Mouse (Mus musculus): ENCODE results near the gene Rell1.

The Rell1 gene

GRCm38 (mm10) chr5:63968443-63969415, at the start of gene Rell1:
TSS of gene Rell1 (minus strand) at chr5:63968897.
- DNase-seq, result peak; percentile 93

DNA sequence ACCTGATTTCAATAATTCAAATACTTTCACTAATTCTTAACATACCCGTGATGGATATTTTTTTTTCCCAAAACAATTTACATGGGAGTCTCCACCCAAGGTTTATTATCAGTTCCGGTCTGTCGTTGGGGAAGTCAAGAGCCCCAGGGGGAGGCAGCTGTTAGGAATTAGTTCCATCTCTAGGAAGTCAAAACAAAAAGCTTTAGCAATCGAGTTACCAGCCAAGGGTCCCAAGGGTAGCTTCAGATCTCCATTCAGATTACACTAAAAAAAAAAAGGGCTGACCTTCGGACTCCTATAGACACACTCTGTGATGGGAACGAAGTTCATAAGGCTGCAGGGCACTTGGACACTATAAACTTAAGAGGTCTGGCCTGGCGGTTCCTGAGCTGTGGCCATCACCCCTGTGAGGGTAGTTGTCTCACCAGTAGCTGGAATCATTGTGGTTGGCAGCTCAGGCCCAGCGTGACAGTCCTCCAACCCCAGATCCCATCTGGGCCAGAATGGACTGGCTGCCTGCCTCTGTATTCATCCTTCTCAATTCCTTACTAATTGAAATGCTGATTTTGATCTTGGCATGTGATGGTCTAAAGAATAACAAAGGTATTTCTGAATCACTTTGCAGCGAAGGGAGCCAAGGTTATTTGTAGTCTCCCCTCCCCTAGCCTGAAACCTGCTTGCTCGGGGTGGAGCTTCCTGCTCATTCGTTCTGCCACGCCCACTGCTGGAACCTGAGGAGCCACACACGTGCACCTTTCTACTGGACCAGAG, 44.1 kb upstream of the Rell1 start:
- no peak for DNase-seq

GRCm38 (mm10) chr5:64006548-64006947, 37.9 kb upstream of the Rell1 start:
- DNase-seq, result no peak

- DNase-seq, result no peak
Measured at GRCm38 (mm10) chr5:64003302-64003701, 34.6 kb upstream of the Rell1 start.

DNA sequence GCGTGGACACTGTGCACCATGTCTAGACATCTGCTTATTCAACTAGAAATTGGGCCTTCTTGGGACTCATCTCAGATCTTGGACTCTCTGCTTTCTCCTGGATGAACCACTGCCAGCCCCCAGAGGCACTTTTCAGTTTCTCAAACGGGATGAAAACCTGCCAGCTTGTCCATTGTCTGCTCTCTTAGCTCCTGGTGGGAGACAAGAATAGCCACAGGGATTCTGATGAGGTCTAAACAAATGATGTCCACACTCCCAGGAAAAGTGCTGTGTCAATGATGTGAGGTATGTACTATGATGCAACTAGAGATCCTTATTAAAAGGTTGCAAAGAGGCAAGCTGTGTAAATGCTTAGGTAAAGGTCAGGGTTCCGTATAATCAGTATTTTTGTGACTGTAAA, 25.2 kb upstream of the Rell1 start:
- no peak for DNase-seq

GRCm38 (mm10) chr5:63990675-63991074, 22.0 kb upstream of the Rell1 start:
- DNase-seq, result no peak

- DNase-seq, result no peak
Measured at GRCm38 (mm10) chr5:63986337-63986736, 17.6 kb upstream of the Rell1 start.

DNA sequence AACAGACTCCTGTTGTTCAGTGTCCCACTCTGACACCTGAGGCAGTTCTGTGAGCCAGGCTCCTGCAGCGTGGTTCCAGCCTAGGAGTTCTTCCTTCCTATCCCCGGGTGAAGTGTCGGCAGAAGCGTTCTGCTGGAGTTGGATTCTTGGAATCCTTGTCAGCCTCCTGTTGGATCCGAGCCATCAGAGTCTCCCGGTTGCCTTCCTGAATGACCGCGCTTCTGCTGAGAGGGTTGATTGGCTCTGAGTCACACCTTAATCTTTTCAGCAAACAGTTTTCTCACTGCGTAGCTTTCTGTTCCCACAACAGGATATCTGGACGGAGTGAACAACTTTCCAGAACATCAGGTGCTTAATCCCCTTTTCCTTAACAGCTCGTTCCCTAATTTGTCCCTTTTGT, 13.6 kb upstream of the Rell1 start:
- DNase-seq, result no peak

DNA sequence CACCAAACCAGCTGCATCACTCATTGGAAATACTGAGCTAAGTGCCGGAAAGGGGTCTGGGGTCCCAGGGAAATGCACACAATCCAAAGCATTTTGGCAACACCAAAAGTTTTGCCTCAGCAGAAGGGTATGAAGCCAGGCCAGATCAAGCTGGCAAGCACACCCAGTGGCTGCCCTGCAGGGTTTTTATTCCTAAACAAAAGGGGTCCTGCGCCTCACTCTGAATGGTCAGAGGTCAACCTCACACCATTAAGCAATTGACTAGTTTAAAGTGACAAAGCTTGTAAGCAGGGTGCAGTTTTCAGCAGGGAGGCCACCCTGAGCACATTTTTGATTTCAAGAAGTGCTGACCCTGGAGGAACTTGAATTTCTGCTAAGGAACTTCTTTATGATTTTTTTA, 2.3 kb upstream of the Rell1 start:
- no peak for DNase-seq

GRCm38 (mm10) chr5:63970281-63970732, 1.6 kb upstream of the Rell1 start:
- DNase-seq, result no peak

GRCm38 (mm10) chr5:63969476-63970112, 897 bp upstream of the Rell1 start:
- DNase-seq, result no peak

- DNase-seq, result no peak
Measured at GRCm38 (mm10) chr5:63967591-63968141, 1.0 kb downstream of the Rell1 start.

- DNase-seq, result no peak
Measured at GRCm38 (mm10) chr5:63966379-63966778, 2.3 kb downstream of the Rell1 start.

GRCm38 (mm10) chr5:63965946-63966345, 2.8 kb downstream of the Rell1 start:
- DNase-seq, result no peak

GRCm38 (mm10) chr5:63964576-63964975, 4.1 kb downstream of the Rell1 start:
- no peak for DNase-seq

- no peak for DNase-seq
Measured at GRCm38 (mm10) chr5:63961726-63962125, 7.0 kb downstream of the Rell1 start.

DNA sequence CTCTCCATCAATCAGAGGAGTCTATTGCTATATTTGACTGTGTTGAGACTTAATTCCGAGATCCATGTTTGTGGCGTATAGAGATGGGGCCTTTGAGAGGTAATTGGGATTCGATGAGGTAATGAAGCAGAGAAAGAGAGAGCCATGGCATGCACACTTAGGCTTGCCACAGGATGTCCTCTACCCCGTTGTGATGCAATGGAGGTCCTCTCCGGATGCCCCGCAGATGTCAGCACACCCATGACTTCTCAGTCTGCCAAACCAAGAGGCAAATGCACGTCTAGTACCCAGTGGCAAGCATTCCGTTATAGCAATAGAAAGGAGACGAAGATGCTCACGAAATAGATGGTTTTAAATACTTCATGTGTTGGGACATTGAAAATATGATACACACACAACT, 8.1 kb downstream of the Rell1 start:
- DNase-seq, result no peak

- no peak for DNase-seq
Measured at GRCm38 (mm10) chr5:63958963-63959708, 9.6 kb downstream of the Rell1 start.

DNA sequence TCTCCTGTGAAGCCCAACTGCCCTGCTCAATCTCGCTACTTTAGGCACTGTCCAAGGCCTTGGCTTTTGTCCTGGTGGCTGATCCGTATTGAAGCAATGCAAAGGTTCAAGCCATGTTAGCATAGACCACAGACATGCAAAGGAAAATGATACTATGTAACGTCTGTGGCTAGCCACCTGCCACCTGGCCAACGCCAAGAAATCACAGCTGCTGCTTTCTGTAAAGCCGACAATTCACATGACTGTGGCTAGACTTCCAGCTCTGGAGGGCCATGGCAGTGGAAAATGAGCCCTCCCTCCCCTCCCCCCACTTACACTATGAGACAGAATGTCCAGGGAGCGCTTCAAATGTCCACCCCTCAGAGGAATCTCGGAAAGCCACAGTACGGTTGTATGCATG, 11.1 kb downstream of the Rell1 start:
- no peak for DNase-seq

DNA sequence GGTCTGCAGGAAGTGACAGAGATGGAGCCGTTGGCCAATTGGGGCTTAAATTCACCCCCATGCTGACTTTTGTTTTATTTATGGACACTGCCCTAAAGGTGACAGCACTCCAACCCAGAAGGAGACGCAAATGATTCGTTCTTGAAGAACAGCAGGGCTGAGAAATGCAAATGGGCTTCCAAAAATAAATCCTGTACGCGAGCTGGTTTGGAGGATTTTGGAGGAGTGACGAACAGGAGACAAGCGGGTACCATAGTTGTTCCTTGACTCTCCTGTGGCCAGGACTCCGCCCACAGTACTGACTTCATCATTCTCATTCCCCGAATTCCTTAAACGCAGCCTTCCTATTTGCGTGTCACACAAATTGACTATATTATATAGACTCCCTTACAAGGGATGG, 12.3 kb downstream of the Rell1 start:
- no peak for DNase-seq

DNA sequence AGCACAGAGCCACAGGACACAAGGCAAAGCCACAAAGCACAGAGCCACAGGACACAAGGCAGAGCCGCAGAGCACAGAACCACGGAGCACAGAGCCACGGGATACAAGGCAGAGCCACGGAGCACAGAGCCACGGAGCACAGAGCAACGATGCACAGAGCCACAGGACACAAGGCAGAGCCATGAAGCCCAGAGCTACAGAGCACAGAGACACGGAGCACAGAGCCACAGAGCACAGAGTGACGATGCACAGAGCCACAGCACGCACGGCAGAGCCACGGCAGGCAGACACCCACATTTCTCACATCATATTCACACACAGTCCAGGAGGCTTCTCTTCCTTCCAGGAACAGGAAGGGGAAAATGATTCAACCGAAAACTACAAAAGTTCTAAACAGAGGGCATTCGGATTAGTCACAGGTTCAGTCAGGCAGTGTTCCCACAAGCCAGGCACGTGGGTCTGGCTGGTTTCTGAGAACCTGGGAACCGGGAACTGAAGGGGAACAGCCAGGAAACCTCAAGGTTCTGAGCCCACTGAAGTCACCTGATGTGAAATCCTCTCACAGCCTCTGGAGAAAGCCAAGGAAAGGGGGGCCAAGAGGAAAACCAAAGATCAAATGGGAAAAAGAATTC, 15.2 kb downstream of the Rell1 start:
- DNase-seq, result no peak

GRCm38 (mm10) chr5:63952039-63952438, 16.7 kb downstream of the Rell1 start:
- DNase-seq, result no peak

Data from right cerebral cortex, postnatal 14 days (tissue).